Mouse (Mus musculus) hindbrain, embryonic 14.5 days (tissue): ENCODE results near the gene Pex10. TPM values are rescaled to one million over a fixed set of nuclear protein-coding genes. Genes with fewer than 3 reads are reported as not detected.

ENCODE experiments used
- ATAC-seq: fragments of 200-750 bp; cut with Nextera tagmentation; 2 replicates; pipeline ENCODE4 v1.8.0; 2017; ENCODE audit warnings: moderate number of reproducible peaks, mild to moderate bottlenecking, moderate TSS enrichment, moderate library complexity; ENCODE audit not compliant: low FRiP score
- DNase-seq: peaks from one replicate; pipeline ENCODE4 v3.0.0-alpha.2; 2015; ENCODE audit warnings: low spot score
- H3K27ac ChIP-seq: fragments of 300-500 bp; sonication (generic); 2 replicates; pipeline ENCODE4 v1.5.1; 2014; ENCODE audit warnings: mild to moderate bottlenecking, moderate library complexity
- H3K27me3 ChIP-seq: fragments of 300-500 bp; sonication (generic); 2 replicates; pipeline ENCODE4 v1.6.1; 2014; ENCODE audit warnings: mild to moderate bottlenecking, low read length, mixed read lengths; ENCODE audit not compliant: control insufficient read depth, insufficient read depth
- H3K36me3 ChIP-seq: fragments of 300-500 bp; sonication (generic); replicated peaks from 2 replicates; pipeline ENCODE4 v1.6.1; 2014; ENCODE audit not compliant: control insufficient read depth, insufficient read depth
- H3K4me1 ChIP-seq: fragments of 300-500 bp; sonication (generic); replicated peaks from 2 replicates; pipeline ENCODE4 v1.6.1; 2014; ENCODE audit warnings: antibody characterized with exemption, low read length, mixed read lengths; ENCODE audit not compliant: control insufficient read depth, insufficient read depth
- H3K4me2 ChIP-seq: fragments of 300-500 bp; sonication (generic); replicated peaks from 2 replicates; pipeline ENCODE4 v1.6.1; 2014; ENCODE audit warnings: mild to moderate bottlenecking, moderate library complexity
- H3K4me3 ChIP-seq: fragments of 300-500 bp; sonication (generic); replicated peaks from 2 replicates; pipeline ENCODE4 v1.5.1; 2014; ENCODE audit warnings: mild to moderate bottlenecking, low read length
- H3K9ac ChIP-seq: fragments of 300-500 bp; sonication (generic); 2 replicates; pipeline ENCODE4 v1.6.1; 2014
- H3K9me3 ChIP-seq: fragments of 300-500 bp; sonication (generic); 2 replicates; pipeline ENCODE4 v1.6.1; 2016; ENCODE audit warnings: low read length; ENCODE audit not compliant: control insufficient read depth
- WGBS: fragments of 180-500 bp; shearing (Covaris S2); extraction: QIAGEN DNeasy Blood & Tissue Kit; methylation state at CpG from one replicate; pipeline ENCODE4 v1.1.7; 2014; 5-methylcytosine and 5-hydroxymethylcytosine counted together
- polyA plus RNA-seq: library from polyadenylated mRNA; unstranded; fragments of >200 nt; fragmentation: Nextera tagmentation; extraction: Ambion mirVana; gene quantifications from 2 replicates; pipeline ENCODE4 v1.2.1, GENCODE M21; 2014

Pex10 gene
- polyA plus RNA-seq, 1 experiment from 2014 or later: 5.4 TPM

DNA sequence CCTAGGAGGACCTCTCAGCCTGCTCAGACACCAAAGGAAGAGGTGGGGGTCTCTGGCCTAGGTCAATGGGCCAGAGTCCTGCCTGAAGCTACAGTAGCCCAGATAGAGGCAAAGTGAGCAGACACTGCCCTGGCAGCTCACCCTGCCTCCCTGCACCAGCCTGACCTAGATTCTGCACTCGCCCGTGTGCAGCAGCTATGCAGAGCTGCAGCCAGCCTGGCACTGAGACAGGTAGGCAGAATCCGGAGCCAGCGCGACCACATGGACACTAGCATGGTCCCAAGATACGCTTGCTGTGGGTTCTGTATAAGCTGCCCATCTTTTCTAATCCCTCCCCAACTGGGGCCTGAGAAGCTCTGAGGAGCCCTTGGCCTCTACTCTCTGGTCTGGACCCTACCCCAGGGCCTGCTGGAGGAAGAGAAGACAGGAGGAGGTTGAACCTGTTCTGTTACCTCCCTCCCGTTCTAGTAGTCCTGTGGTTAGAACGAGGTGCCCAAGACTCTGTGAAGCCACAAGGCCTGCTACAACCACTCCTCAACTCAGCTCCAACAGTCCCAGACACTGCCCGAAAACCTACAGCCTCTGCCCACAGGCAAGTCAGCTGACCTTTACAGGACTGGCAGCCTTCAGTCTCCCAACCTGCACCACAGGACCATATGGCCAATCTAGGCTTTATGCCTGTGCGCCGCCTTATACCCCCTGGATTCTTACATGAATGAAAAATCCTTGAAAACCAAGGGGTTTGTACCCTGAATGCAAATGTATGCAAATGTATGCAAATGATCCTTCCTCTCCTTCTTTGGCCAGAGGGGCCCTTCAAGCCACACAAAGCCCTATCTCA lies 42.4 kb upstream of the Pex10 start:
- Histone ChIP-seq H3K27ac (peak overlapping the region; percentile 14; the same call in 1 of the 2 replicates), H3K9ac (0 out of 2 replicates have a peak overlapping the region, but pooled peaks have one; percentile 1), H3K4me3 (no peak overlapping the region), H3K27me3 (no peaks in the 10 kb centered on the region), H3K36me3 (no peaks in the 10 kb centered on the region), H3K4me1 (peaks cover 39% of the 10 kb centered on the region), H3K9me3 (no peaks in the 10 kb centered on the region), H3K4me2 (no peak overlapping the region)
- DNase-seq (no peak), ATAC-seq (0 out of 2 replicates have a peak, but pooled peaks have one; percentile 43)
- WGBS: 68% methylated on average over 11 of the region's 11 CpGs

DNA sequence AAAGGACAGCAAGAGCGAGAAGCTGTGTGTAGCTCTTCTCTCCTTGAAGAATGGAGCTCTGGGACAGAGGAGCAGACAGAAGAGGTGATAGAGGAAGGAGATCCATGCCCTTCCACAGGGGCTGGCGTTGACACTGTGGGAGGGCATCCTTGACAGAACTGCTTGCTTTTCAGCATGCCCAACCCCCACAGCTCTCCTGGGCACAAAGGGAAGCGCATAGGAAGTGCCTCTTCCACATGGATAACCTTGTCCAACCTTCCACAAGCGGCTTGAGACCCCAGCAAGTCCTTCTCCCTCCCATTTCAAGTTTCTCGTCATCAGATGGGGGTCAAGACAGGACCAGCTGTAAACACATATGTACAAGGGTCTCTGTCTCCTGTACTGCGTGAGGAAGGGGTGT lies 33.7 kb upstream of the Pex10 start:
- H3K4me3 ChIP-seq: no peak overlapping the region
- WGBS: 33% methylated on average over 6 of the region's 6 CpGs
- H3K4me2 ChIP-seq: no peak overlapping the region
- H3K9me3 ChIP-seq: no peaks in the 10 kb centered on the region
- no peak overlapping the region for H3K9ac ChIP-seq
- peaks cover 32% of the 10 kb centered on the region for H3K4me1 ChIP-seq
- no peak overlapping the region for H3K27ac ChIP-seq
- H3K27me3 ChIP-seq: no peaks in the 10 kb centered on the region
- no peak for DNase-seq
- H3K36me3 ChIP-seq: no peaks in the 10 kb centered on the region
- ATAC-seq: no peak

DNA sequence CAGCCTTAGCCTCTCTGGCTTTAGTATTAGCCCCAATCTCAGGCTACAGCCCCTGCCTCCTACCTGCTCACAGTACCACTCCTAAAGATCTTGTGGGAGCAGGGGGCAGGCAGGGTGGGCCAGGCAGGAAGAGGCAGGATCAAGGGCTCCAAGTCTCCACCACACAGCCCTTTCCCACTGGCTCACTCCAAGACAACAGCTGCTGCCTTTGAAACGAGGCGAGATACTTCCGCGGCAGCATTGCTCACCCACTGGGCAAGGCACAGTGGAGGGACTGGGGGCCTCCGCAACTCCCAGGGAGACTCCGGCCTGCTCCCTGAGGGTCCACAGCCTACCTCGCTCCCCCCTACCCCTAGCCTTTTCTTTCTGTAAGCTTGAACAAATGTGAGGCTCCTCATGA lies 32.6 kb upstream of the Pex10 start:
- no peak for DNase-seq
- Histone ChIP-seq H3K4me2 (no peak overlapping the region), H3K9me3 (no peaks in the 10 kb centered on the region), H3K4me1 (peaks cover 32% of the 10 kb centered on the region), H3K9ac (no peak overlapping the region), H3K4me3 (no peak overlapping the region), H3K27ac (no peak overlapping the region), H3K27me3 (no peaks in the 10 kb centered on the region), H3K36me3 (no peaks in the 10 kb centered on the region)
- 32% methylated on average over 7 of the region's 7 CpGs for WGBS
- ATAC-seq: no peak

DNA sequence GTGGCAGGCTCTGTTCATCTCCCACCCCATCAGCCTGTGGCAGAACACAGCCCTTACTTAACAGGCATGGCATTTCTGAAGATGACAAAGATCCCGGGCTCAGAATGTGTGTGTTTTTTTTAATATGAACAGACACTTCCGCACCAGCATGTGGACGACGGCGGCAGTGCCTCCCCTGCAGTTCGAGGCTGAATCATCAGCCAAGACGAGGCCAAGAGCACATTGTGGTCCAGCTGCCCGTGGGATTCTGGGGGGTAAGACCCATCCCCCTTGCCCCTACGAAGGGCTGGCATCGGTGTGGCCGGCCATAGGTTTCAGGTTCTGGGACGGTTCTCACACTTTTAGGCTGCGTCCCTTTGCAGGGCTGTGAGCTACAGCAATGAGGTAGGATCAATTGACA lies 32.0 kb upstream of the Pex10 start:
- Histone ChIP-seq H3K36me3 (no peaks in the 10 kb centered on the region), H3K27me3 (no peaks in the 10 kb centered on the region), H3K4me3 (no peak overlapping the region), H3K27ac (no peak overlapping the region), H3K9ac (no peak overlapping the region), H3K9me3 (no peaks in the 10 kb centered on the region), H3K4me2 (no peak overlapping the region), H3K4me1 (peaks cover 32% of the 10 kb centered on the region)
- ATAC-seq: no peak
- DNase-seq: no peak
- 50% methylated on average over 13 of the region's 13 CpGs for WGBS

DNA sequence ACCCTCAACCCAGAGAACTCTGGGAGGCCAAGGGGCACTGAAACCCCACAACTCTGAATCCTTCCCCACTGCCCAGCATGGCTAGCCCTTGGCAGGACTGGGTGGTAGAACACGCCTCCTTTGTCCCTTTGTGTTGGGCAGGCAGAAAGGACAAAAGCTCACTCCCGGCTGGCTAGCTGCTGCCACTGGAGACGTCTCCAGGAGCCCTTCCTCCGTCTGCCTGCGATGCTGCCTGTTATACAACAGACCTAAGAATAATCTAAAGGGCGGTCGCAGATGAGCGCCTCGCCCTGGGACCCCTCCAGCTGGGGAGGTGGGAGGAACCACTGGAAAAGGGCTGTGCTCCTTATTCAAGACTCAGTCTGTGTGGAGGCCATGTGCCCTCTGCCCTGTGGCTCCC lies 26.6 kb upstream of the Pex10 start:
- H3K27me3 ChIP-seq: peaks cover 30% of the 10 kb centered on the region
- H3K9me3 ChIP-seq: no peaks in the 10 kb centered on the region
- no peak overlapping the region for H3K4me3 ChIP-seq
- H3K27ac ChIP-seq: 0 out of 2 replicates have a peak overlapping the region, but pooled peaks have one; percentile 0
- DNase-seq (no peak), ATAC-seq (peak; percentile 29; the same call in 1 of the 2 replicates)
- H3K4me2 ChIP-seq: peak overlapping the region; percentile 35
- 11% methylated on average over 9 of the region's 9 CpGs for WGBS
- no peaks in the 10 kb centered on the region for H3K36me3 ChIP-seq
- H3K9ac ChIP-seq: peak overlapping the region; percentile 41
- H3K4me1 ChIP-seq: peaks cover 28% of the 10 kb centered on the region

DNA sequence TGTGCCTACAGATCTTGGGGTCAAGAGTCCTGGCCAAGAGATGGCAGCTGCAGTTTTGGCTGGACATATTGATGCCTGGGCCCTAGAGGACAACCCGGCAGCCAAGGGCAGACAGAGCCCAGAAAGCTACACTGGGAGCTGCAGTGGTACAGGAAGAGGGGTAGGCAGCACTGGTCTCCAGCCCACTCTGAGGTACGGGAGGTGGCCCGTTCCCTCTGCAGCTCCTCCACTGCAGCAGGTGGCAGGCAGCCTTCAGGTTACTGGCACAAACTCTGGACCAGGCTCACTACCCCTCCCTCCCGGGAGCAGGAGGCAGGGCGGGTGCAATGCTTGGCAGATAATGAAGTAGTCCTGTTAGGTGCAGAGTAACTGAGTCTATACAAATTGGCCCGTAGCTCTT lies 26.1 kb upstream of the Pex10 start:
- peaks cover 32% of the 10 kb centered on the region for H3K27me3 ChIP-seq
- H3K36me3 ChIP-seq: no peaks in the 10 kb centered on the region
- ATAC-seq (no peak), DNase-seq (no peak)
- no peaks in the 10 kb centered on the region for H3K9me3 ChIP-seq
- H3K4me3 ChIP-seq: no peak overlapping the region
- 0 out of 2 replicates have a peak overlapping the region, but pooled peaks have one; percentile 0 for H3K27ac ChIP-seq
- peak overlapping the region; percentile 35 for H3K4me2 ChIP-seq
- WGBS: 42% methylated on average over 6 of the region's 6 CpGs
- peaks cover 23% of the 10 kb centered on the region for H3K4me1 ChIP-seq
- H3K9ac ChIP-seq: peak overlapping the region; percentile 41

DNA sequence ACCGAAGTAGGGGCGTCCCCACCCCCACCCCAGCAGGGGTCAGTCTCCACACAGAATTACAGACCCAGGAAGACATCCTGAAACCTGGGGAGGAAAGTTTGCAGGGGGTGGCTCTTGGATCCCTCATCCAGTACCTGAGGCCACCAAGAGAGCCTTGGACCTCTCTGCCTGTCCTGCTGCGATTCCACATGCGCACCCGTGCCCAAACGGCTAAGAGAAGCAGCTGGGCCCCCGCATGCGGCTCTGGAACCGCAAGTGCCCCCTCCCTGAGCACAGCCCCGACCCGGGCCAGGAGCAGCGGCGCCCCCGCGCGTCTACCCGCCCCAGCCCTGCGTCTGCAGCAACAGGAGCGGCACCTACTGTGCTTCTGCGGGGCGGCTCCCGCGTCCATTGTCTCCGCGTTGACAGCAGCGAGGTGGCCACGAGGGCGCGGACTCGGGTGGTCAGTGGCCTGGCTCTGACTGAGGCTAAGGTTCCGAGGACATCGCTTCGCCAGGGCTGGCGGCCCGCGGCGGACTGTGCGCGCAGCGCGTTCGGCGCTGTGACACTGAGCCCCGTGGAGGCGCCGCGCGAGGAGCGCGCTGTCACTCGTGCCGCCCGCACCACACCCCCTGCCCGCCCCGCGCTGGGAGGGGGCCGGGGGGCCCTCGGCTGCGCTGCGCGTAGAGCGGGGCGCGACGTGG lies 24.1 kb upstream of the Pex10 start:
- H3K27me3 ChIP-seq: peaks cover 32% of the 10 kb centered on the region
- H3K9me3 ChIP-seq: no peaks in the 10 kb centered on the region
- H3K4me2 ChIP-seq: peak overlapping the region; percentile 93
- 2% methylated on average over 63 of the region's 65 CpGs for WGBS
- peak overlapping the region; percentile 71 for H3K9ac ChIP-seq
- peaks cover 22% of the 10 kb centered on the region for H3K4me1 ChIP-seq
- H3K27ac ChIP-seq: no peak overlapping the region
- DNase-seq (no peak), ATAC-seq (peak; percentile 52)
- no peaks in the 10 kb centered on the region for H3K36me3 ChIP-seq
- peak overlapping the region; percentile 52 for H3K4me3 ChIP-seq

DNA sequence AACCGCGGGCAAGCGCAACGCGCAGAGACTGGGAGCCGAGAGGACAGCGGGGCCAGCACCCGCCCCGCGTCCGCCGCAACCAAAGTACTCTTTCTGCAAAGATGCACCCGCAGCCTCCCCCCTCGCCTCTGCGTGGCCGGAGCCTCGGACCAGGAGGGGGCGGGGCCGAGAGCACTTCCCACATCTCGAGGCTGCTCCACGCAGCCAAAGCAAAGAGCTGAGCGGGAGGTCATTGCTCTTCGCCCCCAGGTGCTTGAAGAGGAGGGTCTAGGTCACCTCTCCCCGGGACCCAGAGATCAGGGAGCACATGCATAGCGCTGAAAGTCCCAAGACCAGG lies 23.6 kb upstream of the Pex10 start:
- ATAC-seq (no peak; the same call in 1 of the 2 replicates), DNase-seq (no peak)
- peaks cover 22% of the 10 kb centered on the region for H3K4me1 ChIP-seq
- peak overlapping the region; percentile 71 for H3K9ac ChIP-seq
- no peak overlapping the region for H3K27ac ChIP-seq
- WGBS: 2% methylated on average over 21 of the region's 25 CpGs
- no peaks in the 10 kb centered on the region for H3K36me3 ChIP-seq
- H3K9me3 ChIP-seq: no peaks in the 10 kb centered on the region
- peaks cover 32% of the 10 kb centered on the region for H3K27me3 ChIP-seq
- H3K4me3 ChIP-seq: peak overlapping the region; percentile 52
- peak overlapping the region; percentile 93 for H3K4me2 ChIP-seq

DNA sequence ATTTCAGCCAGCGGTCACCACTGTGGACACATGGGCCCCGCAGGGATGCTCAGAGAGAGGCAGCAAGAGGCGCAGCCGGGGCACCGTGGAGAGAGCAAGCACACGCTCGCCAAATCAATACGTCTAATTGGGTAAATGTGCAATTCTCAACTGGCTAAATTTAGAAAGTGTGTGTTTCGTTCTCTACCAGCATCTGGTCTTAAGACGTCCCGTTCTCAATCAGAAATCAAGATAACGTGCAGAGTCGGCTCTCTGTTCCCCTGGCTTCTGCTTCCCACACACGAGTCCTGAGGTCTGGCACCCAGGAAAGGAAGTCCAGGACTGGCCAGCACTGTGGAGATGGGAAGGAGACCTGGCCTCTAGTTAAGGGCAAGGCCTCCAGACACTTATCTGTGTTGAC lies 20.2 kb upstream of the Pex10 start:
- 85% methylated on average over 14 of the region's 14 CpGs for WGBS
- peaks cover 7% of the 10 kb centered on the region; the same call in 1 of the 2 replicates for H3K4me1 ChIP-seq
- ATAC-seq (no peak), DNase-seq (no peak)
- H3K36me3 ChIP-seq: no peaks in the 10 kb centered on the region
- no peak overlapping the region for H3K9ac ChIP-seq
- H3K4me3 ChIP-seq: no peak overlapping the region
- no peak overlapping the region for H3K4me2 ChIP-seq
- no peak overlapping the region for H3K27ac ChIP-seq
- peaks cover 32% of the 10 kb centered on the region for H3K27me3 ChIP-seq
- H3K9me3 ChIP-seq: no peaks in the 10 kb centered on the region
